Mouse (Mus musculus) liver, embryonic 16.5 days (tissue): Measurements from ENCODE around the gene Psat1. TPM values are rescaled to one million over a fixed set of nuclear protein-coding genes. Genes with fewer than 3 reads are reported as not detected.

Experiments used
- ATAC-seq: fragments of 200-750 bp; cut with Nextera tagmentation; 2 replicates; pipeline ENCODE4 v1.8.0; 2017; ENCODE audit warnings: low read depth, mild to moderate bottlenecking, moderate number of reproducible peaks, moderate library complexity
- H3K27ac ChIP-seq: fragments of 300-500 bp; sonication (generic); 2 replicates; pipeline ENCODE4 v1.5.1; 2014; ENCODE audit warnings: mild to moderate bottlenecking, low read length
- H3K27me3 ChIP-seq: fragments of 300-500 bp; sonication (generic); 2 replicates; pipeline ENCODE4 v1.6.1; 2014; ENCODE audit warnings: low read depth, low read length, mixed read lengths; ENCODE audit not compliant: control insufficient read depth, insufficient read depth
- H3K36me3 ChIP-seq: fragments of 300-500 bp; sonication (generic); 2 replicates; pipeline ENCODE4 v1.6.1; 2014; ENCODE audit warnings: mild to moderate bottlenecking; ENCODE audit not compliant: control insufficient read depth, insufficient read depth
- H3K4me1 ChIP-seq: fragments of 300-500 bp; sonication (generic); 2 replicates; pipeline ENCODE4 v1.6.1; 2014; ENCODE audit warnings: low read depth, low read length, mixed read lengths; ENCODE audit not compliant: control insufficient read depth
- H3K4me2 ChIP-seq: fragments of 300-500 bp; sonication (generic); 2 replicates; pipeline ENCODE4 v1.6.1; 2014; ENCODE audit warnings: low read depth, low read length, mixed read lengths
- H3K4me3 ChIP-seq: fragments of 300-500 bp; sonication (generic); 2 replicates; pipeline ENCODE4 v1.5.1; 2014; ENCODE audit warnings: low read depth, mild to moderate bottlenecking, low read length
- H3K9ac ChIP-seq: fragments of 300-500 bp; sonication (generic); 2 replicates; pipeline ENCODE4 v1.6.1; 2014; ENCODE audit warnings: low read depth, low read length
- H3K9me3 ChIP-seq: fragments of 300-500 bp; sonication (generic); replicated peaks from 2 replicates; pipeline ENCODE4 v1.6.1; 2016; ENCODE audit warnings: low read length; ENCODE audit not compliant: control insufficient read depth
- WGBS: fragments of 180-500 bp; shearing (Covaris S2); extraction: QIAGEN DNeasy Blood & Tissue Kit; methylation state at CpG from one replicate; pipeline ENCODE4 v1.1.7; 2014; ENCODE audit not compliant: insufficient replicate concordance; 5-methylcytosine and 5-hydroxymethylcytosine counted together
- polyA plus RNA-seq: library from polyadenylated mRNA; unstranded; fragments of >200 nt; fragmentation: Nextera tagmentation; extraction: Ambion mirVana; gene quantifications from 2 replicates; pipeline ENCODE4 v1.2.1, GENCODE M21; 2015

Psat1 gene
- polyA plus RNA-seq, 1 experiment from 2014 or later: 258 TPM

- Histone ChIP-seq H3K9ac (no peak overlapping the region), H3K27me3 (no peaks in the 10 kb centered on the region), H3K9me3 (no peaks in the 10 kb centered on the region), H3K4me2 (no peak overlapping the region), H3K4me1 (no peaks in the 10 kb centered on the region), H3K4me3 (no peak overlapping the region), H3K36me3 (no peaks in the 10 kb centered on the region), H3K27ac (no peak overlapping the region)
- WGBS: 75% methylated on average over 4 of the region's 4 CpGs
- no peak for ATAC-seq
Measured at GRCm38 (mm10) chr19:15888466-15888865, 58.7 kb downstream of the Psat1 start.

GRCm38 (mm10) chr19:15882705-15883426 lies 64.3 kb downstream of the Psat1 start:
- no peaks in the 10 kb centered on the region for H3K36me3 ChIP-seq
- H3K9me3 ChIP-seq: no peaks in the 10 kb centered on the region
- no peak overlapping the region for H3K9ac ChIP-seq
- H3K4me2 ChIP-seq: peak overlapping the region; percentile 44
- H3K4me1 ChIP-seq: no peaks in the 10 kb centered on the region
- ATAC-seq: peak; percentile 65
- 55% methylated on average over 11 of the region's 11 CpGs for WGBS
- no peak overlapping the region for H3K27ac ChIP-seq
- H3K27me3 ChIP-seq: no peaks in the 10 kb centered on the region
- peak overlapping the region; percentile 36 for H3K4me3 ChIP-seq

- Histone ChIP-seq H3K9ac (no peak overlapping the region), H3K27ac (no peak overlapping the region), H3K9me3 (no peaks in the 10 kb centered on the region), H3K4me3 (no peak overlapping the region), H3K4me1 (no peaks in the 10 kb centered on the region), H3K36me3 (no peaks in the 10 kb centered on the region), H3K4me2 (no peak overlapping the region), H3K27me3 (no peaks in the 10 kb centered on the region)
- 71% methylated on average over 8 of the region's 8 CpGs for WGBS
- no peak for ATAC-seq
Measured at GRCm38 (mm10) chr19:15880731-15881130, 66.4 kb downstream of the Psat1 start.

- H3K27me3 ChIP-seq: no peaks in the 10 kb centered on the region
- H3K4me1 ChIP-seq: no peaks in the 10 kb centered on the region
- H3K9ac ChIP-seq: no peak overlapping the region
- no peaks in the 10 kb centered on the region for H3K9me3 ChIP-seq
- H3K36me3 ChIP-seq: no peaks in the 10 kb centered on the region
- H3K4me3 ChIP-seq: no peak overlapping the region
- ATAC-seq: no peak
- no peak overlapping the region for H3K27ac ChIP-seq
- WGBS: 70% methylated on average over 5 of the region's 5 CpGs
- no peak overlapping the region for H3K4me2 ChIP-seq
Measured at GRCm38 (mm10) chr19:15879271-15879670, 67.9 kb downstream of the Psat1 start.

- no peak overlapping the region for H3K4me3 ChIP-seq
- H3K9me3 ChIP-seq: no peaks in the 10 kb centered on the region
- no peak overlapping the region for H3K9ac ChIP-seq
- no peak overlapping the region for H3K27ac ChIP-seq
- H3K36me3 ChIP-seq: no peaks in the 10 kb centered on the region
- H3K4me2 ChIP-seq: no peak overlapping the region
- WGBS: 19% methylated on average over 7 of the region's 7 CpGs
- H3K4me1 ChIP-seq: no peaks in the 10 kb centered on the region
- ATAC-seq: no peak
- no peaks in the 10 kb centered on the region for H3K27me3 ChIP-seq
Measured at GRCm38 (mm10) chr19:15868865-15869698, 78.1 kb downstream of the Psat1 start.

GRCm38 (mm10) chr19:15866851-15867250 lies 80.3 kb downstream of the Psat1 start:
- H3K27ac ChIP-seq: no peak overlapping the region
- H3K4me1 ChIP-seq: no peaks in the 10 kb centered on the region
- H3K4me2 ChIP-seq: no peak overlapping the region
- H3K9ac ChIP-seq: no peak overlapping the region
- 62% methylated on average over 4 of the region's 4 CpGs for WGBS
- H3K4me3 ChIP-seq: no peak overlapping the region
- H3K36me3 ChIP-seq: no peaks in the 10 kb centered on the region
- no peak for ATAC-seq
- no peaks in the 10 kb centered on the region for H3K9me3 ChIP-seq
- no peaks in the 10 kb centered on the region for H3K27me3 ChIP-seq

GRCm38 (mm10) chr19:15866126-15866525 lies 81.0 kb downstream of the Psat1 start:
- Histone ChIP-seq H3K4me2 (no peak overlapping the region), H3K27me3 (no peaks in the 10 kb centered on the region), H3K9ac (no peak overlapping the region), H3K36me3 (no peaks in the 10 kb centered on the region), H3K4me1 (no peaks in the 10 kb centered on the region), H3K4me3 (no peak overlapping the region), H3K27ac (no peak overlapping the region), H3K9me3 (no peaks in the 10 kb centered on the region)
- WGBS: 70% methylated on average over 1 of the region's 1 CpGs
- no peak for ATAC-seq

GRCm38 (mm10) chr19:15865431-15865830 lies 81.7 kb downstream of the Psat1 start:
- H3K27me3 ChIP-seq: no peaks in the 10 kb centered on the region
- H3K4me1 ChIP-seq: no peaks in the 10 kb centered on the region
- H3K36me3 ChIP-seq: no peaks in the 10 kb centered on the region
- no peaks in the 10 kb centered on the region for H3K9me3 ChIP-seq
- no peak for ATAC-seq
- H3K9ac ChIP-seq: no peak overlapping the region
- H3K4me3 ChIP-seq: no peak overlapping the region
- no peak overlapping the region for H3K4me2 ChIP-seq
- H3K27ac ChIP-seq: no peak overlapping the region

GRCm38 (mm10) chr19:15864129-15864528 lies 83.0 kb downstream of the Psat1 start:
- H3K4me3 ChIP-seq: no peak overlapping the region

More at GRCm38 (mm10) chr19:15864129-15864528, 83.0 kb downstream of the Psat1 start:
- H3K27me3 ChIP-seq: no peaks in the 10 kb centered on the region
- no peak overlapping the region for H3K4me2 ChIP-seq
- H3K36me3 ChIP-seq: no peaks in the 10 kb centered on the region
- H3K27ac ChIP-seq: no peak overlapping the region
- H3K9me3 ChIP-seq: no peaks in the 10 kb centered on the region
- H3K4me1 ChIP-seq: no peaks in the 10 kb centered on the region
- no peak for ATAC-seq
- no peak overlapping the region for H3K9ac ChIP-seq
- 92% methylated on average over 2 of the region's 2 CpGs for WGBS
